Mouse (Mus musculus): Measurements from ENCODE around the gene Gipc3. TPM values are rescaled to one million over a fixed set of nuclear protein-coding genes. Genes with fewer than 3 reads are reported as not detected.

Gene Gipc3
- total and polyA plus RNA-seq, 3 experiments = 4.8 to 6.4 (median 5.5) TPM

- DNase-seq = peak in 1 of 2 experiments; percentile 72
- H3K27ac ChIP-seq = peak overlapping the region; percentile 85
- peak overlapping the region; percentile 35 for H3K4me3 ChIP-seq
- peaks cover 19% of the 10 kb centered on the region for H3K79me2 ChIP-seq (replicated peaks; ENCODE audit: control insufficient read depth, insufficient read depth, low read length)
- TF ChIP-seq EP300 (IDR thresholded peaks at IDR 0.05; ENCODE audit: insufficient read depth, low read depth, low read length) = no peak
- intact Hi-C loops (cut with DNase I) = no loop called here
- no peaks in the 10 kb centered on the region for H3K27me3 ChIP-seq (ENCODE audit: control insufficient read depth, insufficient read depth, low read length)
- WGBS = 55% methylated on average over 17 of the region's 17 CpGs
- H3K36me3 ChIP-seq (ENCODE audit: control insufficient read depth, insufficient read depth, low read length) = no peaks in the 10 kb centered on the region
- peaks cover 64% of the 10 kb centered on the region for H3K4me1 ChIP-seq (ENCODE audit: control insufficient read depth, insufficient read depth, low read length)
- peak overlapping the region; percentile 75 for H3K9ac ChIP-seq (ENCODE audit: low read depth, low read length)
These were observed 44.5 kb downstream of the Gipc3 start for GRCm38 (mm10) chr10:81298369-81299100.

GRCm38 (mm10) chr10:81297845-81298244 lies 45.2 kb downstream of the Gipc3 start:
- Histone ChIP-seq H3K79me2 (replicated peaks; ENCODE audit: control insufficient read depth, insufficient read depth, low read length) (peaks cover 19% of the 10 kb centered on the region), H3K4me3 (peak overlapping the region; percentile 35), H3K9ac (ENCODE audit: low read depth, low read length) (peak overlapping the region; percentile 75), H3K27me3 (ENCODE audit: control insufficient read depth, insufficient read depth, low read length) (no peaks in the 10 kb centered on the region), H3K36me3 (ENCODE audit: control insufficient read depth, insufficient read depth, low read length) (no peaks in the 10 kb centered on the region), H3K27ac (peak overlapping the region; percentile 85), H3K4me1 (ENCODE audit: control insufficient read depth, insufficient read depth, low read length) (peaks cover 59% of the 10 kb centered on the region)
- TF ChIP-seq EP300 (IDR thresholded peaks at IDR 0.05; ENCODE audit: insufficient read depth, low read depth, low read length) = 0 out of 2 replicates have a peak, but pooled peaks have one; percentile 43
- TF ChIP-seq POLR2A (IDR thresholded peaks at IDR 0.05; ENCODE audit: insufficient read depth, low read depth, low read length) = peak; percentile 74
- TF ChIP-seq CTCF (IDR thresholded peaks at IDR 0.05) = no peak
- DNase-seq = peak; percentile 76 to 86
- intact Hi-C loops (cut with DNase I) = no loop called here
- WGBS = 17% methylated on average over 10 of the region's 10 CpGs

DNA sequence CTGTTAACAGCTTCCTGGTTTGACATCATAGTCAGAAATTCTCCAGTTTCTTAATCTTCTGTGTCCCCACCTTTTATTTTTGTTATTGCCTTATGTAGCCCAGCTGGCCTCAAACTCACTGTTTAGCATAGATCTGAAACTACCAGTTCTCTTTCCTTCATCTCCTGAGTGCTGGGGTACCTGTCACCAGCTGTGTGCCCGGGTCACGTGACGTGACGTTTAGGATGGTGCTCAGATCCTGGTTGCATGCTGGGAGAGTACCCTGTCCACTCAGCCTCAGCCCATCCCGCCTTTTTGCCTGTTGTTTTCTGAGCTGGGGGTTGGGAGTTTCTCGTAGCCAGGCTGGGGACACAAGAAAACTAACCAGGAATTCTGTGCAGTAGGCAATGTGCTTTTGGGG lies 45.8 kb downstream of the Gipc3 start:
- peak in 1 of 2 experiments; percentile 42 for DNase-seq
- Histone ChIP-seq H3K36me3 (ENCODE audit: control insufficient read depth, insufficient read depth, low read length) (no peaks in the 10 kb centered on the region), H3K4me3 (peak overlapping the region; percentile 35; the same call in 1 of the 2 replicates), H3K9ac (ENCODE audit: low read depth, low read length) (peak overlapping the region; percentile 75), H3K27me3 (ENCODE audit: control insufficient read depth, insufficient read depth, low read length) (no peaks in the 10 kb centered on the region), H3K79me2 (replicated peaks; ENCODE audit: control insufficient read depth, insufficient read depth, low read length) (peaks cover 18% of the 10 kb centered on the region), H3K4me1 (ENCODE audit: control insufficient read depth, insufficient read depth, low read length) (peaks cover 55% of the 10 kb centered on the region), H3K27ac (peak overlapping the region; percentile 85)
- TF ChIP-seq CTCF (IDR thresholded peaks at IDR 0.05) (no peak), POLR2A (IDR thresholded peaks at IDR 0.05; ENCODE audit: insufficient read depth, low read depth, low read length) (no peak), EP300 (IDR thresholded peaks at IDR 0.05; ENCODE audit: insufficient read depth, low read depth, low read length) (no peak)
- 61% methylated on average over 6 of the region's 6 CpGs for WGBS
- intact Hi-C loops (cut with DNase I) = no loop called here

GRCm38 (mm10) chr10:81295185-81295584 lies 47.9 kb downstream of the Gipc3 start:
- intact Hi-C loops (cut with DNase I) = no loop called here
- Histone ChIP-seq H3K9ac (ENCODE audit: low read depth, low read length) (no peak overlapping the region), H3K79me2 (replicated peaks; ENCODE audit: control insufficient read depth, insufficient read depth, low read length) (peaks cover 14% of the 10 kb centered on the region), H3K36me3 (ENCODE audit: control insufficient read depth, insufficient read depth, low read length) (no peaks in the 10 kb centered on the region), H3K4me1 (ENCODE audit: control insufficient read depth, insufficient read depth, low read length) (peaks cover 45% of the 10 kb centered on the region), H3K4me3 (peak overlapping the region; percentile 98; the same call in 1 of the 2 replicates), H3K27ac (peak overlapping the region; percentile 56; the same call in 1 of the 2 replicates), H3K27me3 (ENCODE audit: control insufficient read depth, insufficient read depth, low read length) (no peaks in the 10 kb centered on the region)
- no peak for TF ChIP-seq CTCF (IDR thresholded peaks at IDR 0.05)
- no peak for TF ChIP-seq POLR2A (IDR thresholded peaks at IDR 0.05; ENCODE audit: insufficient read depth, low read depth, low read length)
- TF ChIP-seq EP300 (IDR thresholded peaks at IDR 0.05; ENCODE audit: insufficient read depth, low read depth, low read length) = no peak
- no peak for DNase-seq
- WGBS = 81% methylated on average over 6 of the region's 6 CpGs

DNA sequence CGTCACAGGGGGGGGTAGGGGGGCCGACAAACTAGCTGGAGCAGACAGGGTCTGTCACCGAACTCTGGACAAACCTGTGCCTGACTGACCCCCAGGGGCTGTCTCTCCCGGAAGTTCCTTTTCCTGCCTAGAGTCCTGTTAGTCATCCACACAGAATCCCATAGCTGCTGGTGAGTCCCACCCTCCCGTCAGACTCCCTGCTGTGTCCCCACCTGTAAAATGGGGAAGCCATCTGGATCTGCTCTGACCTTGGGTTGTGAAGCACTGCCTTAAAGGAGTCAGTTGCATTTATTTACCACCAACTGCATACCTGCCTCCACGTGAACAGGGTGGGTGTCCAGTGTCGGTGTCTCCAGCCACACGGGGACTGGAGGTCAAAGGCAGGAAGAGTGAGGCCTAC lies 48.6 kb downstream of the Gipc3 start:
- Histone ChIP-seq H3K79me2 (replicated peaks; ENCODE audit: control insufficient read depth, insufficient read depth, low read length) (peaks cover 14% of the 10 kb centered on the region), H3K27me3 (ENCODE audit: control insufficient read depth, insufficient read depth, low read length) (no peaks in the 10 kb centered on the region), H3K27ac (peak overlapping the region; percentile 96), H3K9ac (ENCODE audit: low read depth, low read length) (peak overlapping the region; percentile 98), H3K4me1 (ENCODE audit: control insufficient read depth, insufficient read depth, low read length) (peaks cover 38% of the 10 kb centered on the region), H3K36me3 (ENCODE audit: control insufficient read depth, insufficient read depth, low read length) (no peaks in the 10 kb centered on the region), H3K4me3 (peak overlapping the region; percentile 98)
- no peak for TF ChIP-seq CTCF (IDR thresholded peaks at IDR 0.05)
- no peak for TF ChIP-seq POLR2A (IDR thresholded peaks at IDR 0.05; ENCODE audit: insufficient read depth, low read depth, low read length)
- no peak for TF ChIP-seq EP300 (IDR thresholded peaks at IDR 0.05; ENCODE audit: insufficient read depth, low read depth, low read length)
- WGBS = 34% methylated on average over 8 of the region's 8 CpGs
- intact Hi-C loops (cut with DNase I) = no loop called here
- no peak for DNase-seq

DNA sequence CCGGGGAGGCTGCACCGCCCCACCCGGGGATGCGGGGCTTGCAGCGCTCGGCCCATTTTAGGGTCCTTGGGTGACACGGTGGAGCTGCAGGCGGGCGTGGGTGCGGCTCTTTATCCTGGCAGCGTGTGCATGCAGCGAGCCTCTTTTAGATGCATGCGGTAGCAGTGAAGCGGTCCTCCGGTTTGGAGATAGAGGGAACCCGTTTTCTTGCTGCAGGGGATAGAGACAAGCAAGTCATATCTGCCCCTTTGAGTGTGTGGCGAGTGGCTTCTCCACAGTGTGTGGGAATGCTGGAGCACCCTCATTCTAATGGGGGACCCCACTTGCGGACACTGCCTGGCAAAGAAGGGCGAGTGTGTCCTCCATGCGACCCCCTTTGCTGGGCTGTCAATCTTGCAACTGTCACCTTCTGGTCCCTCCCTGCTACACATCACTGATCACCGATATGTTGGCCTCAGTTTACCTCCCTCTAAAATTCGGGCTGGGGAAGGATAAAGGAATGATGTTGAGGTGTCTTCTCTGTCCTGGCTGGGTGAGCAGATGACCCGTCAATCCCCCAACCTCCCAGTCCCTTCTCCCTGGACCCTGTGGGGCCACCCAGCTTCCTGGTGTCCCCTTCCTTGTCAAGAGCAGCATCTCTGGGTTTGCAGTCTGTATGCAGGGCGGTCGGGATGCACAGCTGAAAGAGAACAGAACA lies 49.6 kb downstream of the Gipc3 start:
- WGBS = 3% methylated on average over 25 of the region's 25 CpGs
- Histone ChIP-seq H3K4me3 (peak overlapping the region; percentile 98), H3K9ac (ENCODE audit: low read depth, low read length) (peak overlapping the region; percentile 98), H3K27me3 (ENCODE audit: control insufficient read depth, insufficient read depth, low read length) (no peaks in the 10 kb centered on the region), H3K4me1 (ENCODE audit: control insufficient read depth, insufficient read depth, low read length) (peaks cover 29% of the 10 kb centered on the region), H3K79me2 (replicated peaks; ENCODE audit: control insufficient read depth, insufficient read depth, low read length) (peaks cover 14% of the 10 kb centered on the region), H3K27ac (peak overlapping the region; percentile 96), H3K36me3 (ENCODE audit: control insufficient read depth, insufficient read depth, low read length) (no peaks in the 10 kb centered on the region)
- no peak for DNase-seq
- intact Hi-C loops (cut with DNase I) = loop anchor here (2.0 kb wide), 1 partner anchor 25 kb away; no protein-coding TSS in a partner anchor
- TF ChIP-seq CTCF (IDR thresholded peaks at IDR 0.05) (no peak), POLR2A (IDR thresholded peaks at IDR 0.05; ENCODE audit: insufficient read depth, low read depth, low read length) (no peak), EP300 (IDR thresholded peaks at IDR 0.05; ENCODE audit: insufficient read depth, low read depth, low read length) (no peak)
